Mouse (Mus musculus) liver, embryonic 14.5 days (tissue): ENCODE results near the gene Klhl15.

Source experiments
- CTCF ChIP-seq: IDR thresholded peaks from 2 replicates; pipeline ENCODE4 v1.5.1; 2016; ENCODE audit warnings: antibody characterized with exemption, low read depth, control low read depth
- EP300 ChIP-seq: IDR thresholded peaks from 2 replicates; pipeline ENCODE4 v1.6.1; 2016; ENCODE audit warnings: antibody characterized with exemption, low read depth

- TF ChIP-seq CTCF (peak; percentile 56; the same call in 1 of the 2 replicates), EP300 (no peak)
Measured at GRCm38 (mm10) chrX:94288923-94289322, 54.5 kb downstream of the Klhl15 start.
